Mouse (Mus musculus): ENCODE measurements around the gene Izumo4. TPM values are rescaled to one million over a fixed set of nuclear protein-coding genes. Genes with fewer than 3 reads are reported as not detected.

The Izumo4 gene
- polyA plus RNA-seq, 1 experiment from 2014 or later: 22.3 TPM

GRCm38 (mm10) chr10:80663485-80664196, 38.3 kb upstream of the Izumo4 start:
- Histone ChIP-seq H3K27ac (no peak overlapping the region; the same call in none of the 2 replicates), H3K27me3 (replicated peaks) (no peaks in the 10 kb centered on the region), H3K36me3 (peaks cover 21% of the 10 kb centered on the region), H3K9me3 (no peaks in the 10 kb centered on the region), H3K4me1 (replicated peaks) (peaks cover 32% of the 10 kb centered on the region), H3K9ac (no peak overlapping the region), H3K4me3 (replicated peaks) (no peak overlapping the region), H3K4me2 (replicated peaks) (no peak overlapping the region)
- 36% methylated on average over 5 of the region's 5 CpGs for WGBS
- no peak for ATAC-seq

GRCm38 (mm10) chr10:80664197-80665015, 37.6 kb upstream of the Izumo4 start:
- WGBS: 21% methylated on average over 16 of the region's 16 CpGs
- peak overlapping the region; percentile 45 for H3K4me2 ChIP-seq (replicated peaks)
- H3K4me3 ChIP-seq (replicated peaks): no peak overlapping the region
- peak overlapping the region; percentile 82 for H3K27ac ChIP-seq
- ATAC-seq: peak; percentile 68
- H3K36me3 ChIP-seq: peaks cover 28% of the 10 kb centered on the region
- peaks cover 30% of the 10 kb centered on the region for H3K4me1 ChIP-seq (replicated peaks)
- no peaks in the 10 kb centered on the region for H3K9me3 ChIP-seq
- no peaks in the 10 kb centered on the region for H3K27me3 ChIP-seq (replicated peaks)
- peak overlapping the region; percentile 18; the same call in 1 of the 2 replicates for H3K9ac ChIP-seq

GRCm38 (mm10) chr10:80665016-80665380, 37.0 kb upstream of the Izumo4 start:
- ATAC-seq: peak; percentile 52
- Histone ChIP-seq H3K27ac (peak overlapping the region; percentile 82), H3K9me3 (no peaks in the 10 kb centered on the region), H3K4me2 (replicated peaks) (peak overlapping the region; percentile 45), H3K36me3 (peaks cover 34% of the 10 kb centered on the region), H3K4me3 (replicated peaks) (no peak overlapping the region), H3K27me3 (replicated peaks) (no peaks in the 10 kb centered on the region), H3K4me1 (replicated peaks) (peaks cover 30% of the 10 kb centered on the region), H3K9ac (0 out of 2 replicates have a peak overlapping the region, but pooled peaks have one; percentile 18)
- WGBS: 11% methylated on average over 10 of the region's 10 CpGs

- H3K4me3 ChIP-seq (replicated peaks): no peak overlapping the region
- 67% methylated on average over 4 of the region's 4 CpGs for WGBS
- no peak for ATAC-seq
- H3K9me3 ChIP-seq: no peaks in the 10 kb centered on the region
- H3K9ac ChIP-seq: no peak overlapping the region
- peaks cover 38% of the 10 kb centered on the region for H3K36me3 ChIP-seq
- H3K4me2 ChIP-seq (replicated peaks): no peak overlapping the region
- H3K27me3 ChIP-seq (replicated peaks): no peaks in the 10 kb centered on the region
- 0 out of 2 replicates have a peak overlapping the region, but pooled peaks have one; percentile 82 for H3K27ac ChIP-seq
- H3K4me1 ChIP-seq (replicated peaks): peaks cover 30% of the 10 kb centered on the region
Measured at GRCm38 (mm10) chr10:80665459-80665858, 36.5 kb upstream of the Izumo4 start.

- H3K9me3 ChIP-seq: no peaks in the 10 kb centered on the region
- 80% methylated on average over 10 of the region's 10 CpGs for WGBS
- no peak overlapping the region for H3K4me3 ChIP-seq (replicated peaks)
- no peak overlapping the region for H3K9ac ChIP-seq
- H3K4me1 ChIP-seq (replicated peaks): peaks cover 30% of the 10 kb centered on the region
- no peak overlapping the region for H3K4me2 ChIP-seq (replicated peaks)
- H3K27ac ChIP-seq: no peak overlapping the region
- no peak for ATAC-seq
- H3K36me3 ChIP-seq: peaks cover 43% of the 10 kb centered on the region
- no peaks in the 10 kb centered on the region for H3K27me3 ChIP-seq (replicated peaks)
Measured at GRCm38 (mm10) chr10:80665981-80666733, 35.8 kb upstream of the Izumo4 start.

- WGBS: 82% methylated on average over 19 of the region's 19 CpGs
- Histone ChIP-seq H3K36me3 (peaks cover 51% of the 10 kb centered on the region), H3K27me3 (replicated peaks) (no peaks in the 10 kb centered on the region), H3K4me1 (replicated peaks) (peaks cover 31% of the 10 kb centered on the region), H3K9ac (no peak overlapping the region), H3K4me2 (replicated peaks) (no peak overlapping the region), H3K9me3 (no peaks in the 10 kb centered on the region), H3K4me3 (replicated peaks) (no peak overlapping the region), H3K27ac (no peak overlapping the region)
- ATAC-seq: no peak
Measured at GRCm38 (mm10) chr10:80666837-80667412, 35.1 kb upstream of the Izumo4 start.

- WGBS: 79% methylated on average over 11 of the region's 11 CpGs
- peaks cover 54% of the 10 kb centered on the region for H3K36me3 ChIP-seq
- H3K9ac ChIP-seq: no peak overlapping the region
- no peaks in the 10 kb centered on the region for H3K27me3 ChIP-seq (replicated peaks)
- H3K4me3 ChIP-seq (replicated peaks): no peak overlapping the region
- peaks cover 40% of the 10 kb centered on the region for H3K4me1 ChIP-seq (replicated peaks)
- H3K27ac ChIP-seq: no peak overlapping the region
- no peak for ATAC-seq
- no peaks in the 10 kb centered on the region for H3K9me3 ChIP-seq
- H3K4me2 ChIP-seq (replicated peaks): no peak overlapping the region
Measured at GRCm38 (mm10) chr10:80668614-80669013, 33.4 kb upstream of the Izumo4 start.

- 89% methylated on average over 12 of the region's 12 CpGs for WGBS
- Histone ChIP-seq H3K9me3 (no peaks in the 10 kb centered on the region), H3K27ac (no peak overlapping the region), H3K4me3 (replicated peaks) (no peak overlapping the region), H3K36me3 (peaks cover 54% of the 10 kb centered on the region), H3K9ac (no peak overlapping the region), H3K4me2 (replicated peaks) (no peak overlapping the region), H3K27me3 (replicated peaks) (no peaks in the 10 kb centered on the region), H3K4me1 (replicated peaks) (peaks cover 40% of the 10 kb centered on the region)
- no peak for ATAC-seq
Measured at GRCm38 (mm10) chr10:80669018-80669417, 33.0 kb upstream of the Izumo4 start.

- Histone ChIP-seq H3K4me2 (replicated peaks) (no peak overlapping the region), H3K27me3 (replicated peaks) (no peaks in the 10 kb centered on the region), H3K9ac (no peak overlapping the region), H3K4me3 (replicated peaks) (no peak overlapping the region), H3K36me3 (peaks cover 54% of the 10 kb centered on the region), H3K4me1 (replicated peaks) (peaks cover 41% of the 10 kb centered on the region), H3K27ac (no peak overlapping the region), H3K9me3 (no peaks in the 10 kb centered on the region)
- WGBS: 97% methylated on average over 7 of the region's 7 CpGs
- no peak for ATAC-seq
Measured at GRCm38 (mm10) chr10:80669737-80670485, 32.1 kb upstream of the Izumo4 start.

- no peak overlapping the region for H3K9ac ChIP-seq
- H3K27ac ChIP-seq: no peak overlapping the region
Measured at GRCm38 (mm10) chr10:80670531-80670930, 31.5 kb upstream of the Izumo4 start.

GRCm38 (mm10) chr10:80671251-80671650, 30.7 kb upstream of the Izumo4 start:
- Histone ChIP-seq H3K27ac (no peak overlapping the region), H3K4me2 (replicated peaks) (no peak overlapping the region), H3K9ac (no peak overlapping the region), H3K36me3 (peaks cover 54% of the 10 kb centered on the region), H3K4me3 (replicated peaks) (no peak overlapping the region), H3K4me1 (replicated peaks) (peaks cover 29% of the 10 kb centered on the region), H3K9me3 (no peaks in the 10 kb centered on the region), H3K27me3 (replicated peaks) (no peaks in the 10 kb centered on the region)
- ATAC-seq: no peak
- WGBS: 86% methylated on average over 4 of the region's 4 CpGs

More at GRCm38 (mm10) chr10:80670531-80670930, 31.5 kb upstream of the Izumo4 start:
- 80% methylated on average over 2 of the region's 2 CpGs for WGBS
- H3K4me1 ChIP-seq (replicated peaks): peaks cover 36% of the 10 kb centered on the region
- H3K9me3 ChIP-seq: no peaks in the 10 kb centered on the region
- no peak overlapping the region for H3K4me2 ChIP-seq (replicated peaks)
- H3K4me3 ChIP-seq (replicated peaks): no peak overlapping the region
- H3K27me3 ChIP-seq (replicated peaks): no peaks in the 10 kb centered on the region
- peaks cover 54% of the 10 kb centered on the region for H3K36me3 ChIP-seq
- ATAC-seq: no peak

Data from intestine, embryonic 15.5 days (tissue).